Mouse (Mus musculus): ENCODE measurements around the gene Ascc1. TPM values are rescaled to one million over a fixed set of nuclear protein-coding genes. Genes with fewer than 3 reads are reported as not detected.
"Not testable (repeated sequence)": the region's sequence is repeated elsewhere in the genome, so short reads cannot be mapped to it uniquely, and the experiment has no call there.

The Ascc1 gene
- polyA plus RNA-seq, 1 experiment from 2014 or later, result 19.0 TPM

GRCm38 (mm10) chr10:60147510-60148047, 145.0 kb downstream of the Ascc1 start:
- H3K36me3 ChIP-seq (ENCODE audit: inconsistent target); H3K4me3 ChIP-seq (ENCODE audit: inconsistent target); H3K79me2 ChIP-seq (ENCODE audit: inconsistent target); H3K27ac ChIP-seq: not testable (repeated sequence)
- 92% methylated on average over 9 of the region's 10 CpGs for WGBS (ENCODE audit: missing documents)

- H3K4me3 ChIP-seq (ENCODE audit: inconsistent target), result no peak overlapping the region
- WGBS (ENCODE audit: missing documents), result 5% methylated on average over 4 of the region's 5 CpGs
- H3K36me3 ChIP-seq (ENCODE audit: inconsistent target), result no peaks in the 10 kb centered on the region
- H3K27ac ChIP-seq, result no peak overlapping the region
- no peaks in the 10 kb centered on the region for H3K79me2 ChIP-seq (ENCODE audit: inconsistent target)
These were observed 145.5 kb downstream of the Ascc1 start for GRCm38 (mm10) chr10:60148087-60148486.

Other genes starting within 250 kb of the Ascc1 start
- 24.9 to 38.2 TPM (median 31.2 TPM) in 3 replicates for gene Dnajb12, start 123.2 kb upstream of the Ascc1 start, polyA plus RNA-seq (2018)
- 2.2 to 4.5 TPM (median 4.1 TPM) in 3 replicates for gene Ddit4, start 51.0 kb upstream of the Ascc1 start, polyA plus RNA-seq (2018)
- 30.3 to 42.1 TPM (median 35.4 TPM) in 3 replicates for gene Anapc16, start 330 bp downstream of the Ascc1 start, polyA plus RNA-seq (2018)
- gene Spock2, start 103.4 kb downstream of the Ascc1 start, polyA plus RNA-seq (2018), result not detected in 3 replicates
- 0.07 to 1.2 TPM (median 0.34 TPM) in 3 replicates for gene Chst3, start 216.5 kb downstream of the Ascc1 start, polyA plus RNA-seq (2018)

Measured in macrophage (primary cell).